Mouse (Mus musculus): ENCODE results near the gene Slc22a16. TPM values are rescaled to one million over a fixed set of nuclear protein-coding genes. Genes with fewer than 3 reads are reported as not detected.

Slc22a16 gene
- polyA plus RNA-seq (2017; shearing (Covaris generic)): not detected

GRCm38 (mm10) chr10:40570036-40570435 lies at the start of gene Slc22a16:
Gene Slc22a16, plus strand, starts transcription at chr10:40570336.

GRCm38 (mm10) chr10:40629656-40630311 lies 59.6 kb downstream of the Slc22a16 start, which contains the start of gene Ddo:
Gene Ddo, plus strand, starts transcription at chr10:40630011.

Other genes with a start within 250 kb of the Slc22a16 start
- gene Cdk19, start 230.8 kb upstream of the Slc22a16 start, polyA plus RNA-seq (2017; shearing (Covaris generic)): 10 to 100 TPM; 32.8 to 45.5 TPM
- under 1 TPM; 0.81 to 0.97 TPM for gene Ddo, start 59.7 kb downstream of the Slc22a16 start, polyA plus RNA-seq (2017; shearing (Covaris generic))
- gene Mettl24, start 112.9 kb downstream of the Slc22a16 start, polyA plus RNA-seq (2017; shearing (Covaris generic)): under 1 TPM; 0.24 TPM